Mouse (Mus musculus) heart, adult 2 months (tissue): ENCODE measurements at regions not wholly inside any gene's neighbourhood (a gene's known extent, or its start where the extent isn't known, plus 50 kb on each side); places are given as distances from the start of the nearest gene placed in this dataset.

Source experiments
- DNase-seq, 2 experiments: peaks; one replicate each; pipeline ENCODE4 v3.0.0; 2021
- H3K27ac ChIP-seq: fragments of 200-600 bp; 2 replicates; pipeline ENCODE4 v1.8.1; 2022
- H3K27me3 ChIP-seq: fragments of 200-500 bp; 2 replicates; pipeline ENCODE4 v1.6.1; 2012; ENCODE audit warnings: mild to moderate bottlenecking, low read length, inconsistent platforms, mixed read lengths; ENCODE audit not compliant: control insufficient read depth, insufficient read depth
- H3K36me3 ChIP-seq: fragments of 200-500 bp; 2 replicates; pipeline ENCODE4 v1.6.1; 2012; ENCODE audit warnings: low read length, inconsistent platforms; ENCODE audit not compliant: control insufficient read depth, insufficient read depth
- H3K4me1 ChIP-seq: fragments of 200-500 bp; 2 replicates; pipeline ENCODE4 v1.6.1; 2011; ENCODE audit warnings: low read length; ENCODE audit not compliant: control insufficient read depth, insufficient read depth
- H3K4me3 ChIP-seq: fragments of 200-600 bp; 2 replicates; pipeline ENCODE4 v1.8.1; 2022
- H3K79me2 ChIP-seq: fragments of 200-500 bp; replicated peaks from 2 replicates; pipeline ENCODE4 v1.6.1; 2012; ENCODE audit warnings: mild to moderate bottlenecking, inconsistent platforms, low read length, moderate library complexity, mixed read lengths; ENCODE audit not compliant: control insufficient read depth, insufficient read depth
- H3K9ac ChIP-seq: fragments of 200-500 bp; 2 replicates; pipeline ENCODE4 v1.6.1; 2012; ENCODE audit warnings: low read depth, mild to moderate bottlenecking, control low read depth, inconsistent platforms, low read length, mixed read lengths
- CTCF ChIP-seq: fragments of 200-600 bp; IDR thresholded peaks from 2 replicates; pipeline ENCODE4 v1.8.1; 2022; ENCODE audit warnings: antibody characterized with exemption, mild to moderate bottlenecking, moderate library complexity
- EP300 ChIP-seq: fragments of 200-500 bp; IDR thresholded peaks from 2 replicates; pipeline ENCODE4 v1.6.1; 2011; ENCODE audit warnings: low read depth, low read length, control low read depth; ENCODE audit not compliant: insufficient read depth
- POLR2A ChIP-seq: fragments of 200-500 bp; IDR thresholded peaks from 2 replicates; pipeline ENCODE4 v1.6.1; 2011; ENCODE audit warnings: mild to moderate bottlenecking, low read depth, low read length, control low read depth; ENCODE audit not compliant: insufficient read depth
- WGBS: fragments of 180-500 bp; shearing (Covaris S2); methylation state at CpG from one replicate; pipeline ENCODE4 v1.1.7; 2018; 5-methylcytosine and 5-hydroxymethylcytosine counted together
- intact Hi-C: fragments of 180-260 bp; cut with DNase I; formaldehyde crosslinking; loops from one replicate; pipeline ENCODE4 v1.15.1; 2025

- Histone ChIP-seq H3K27ac (no peak overlapping the region), H3K79me2 (no peaks in the 10 kb centered on the region), H3K9ac (no peak overlapping the region), H3K36me3 (no peaks in the 10 kb centered on the region), H3K27me3 (no peaks in the 10 kb centered on the region), H3K4me3 (no peak overlapping the region), H3K4me1 (no peaks in the 10 kb centered on the region)
- TF ChIP-seq EP300 (no peak), POLR2A (no peak), CTCF (no peak)
- intact Hi-C loops, result no loop called here
- no peak for DNase-seq
- 70% methylated on average over 3 of the region's 3 CpGs for WGBS
Measured at GRCm38 (mm10) chr16:55469703-55470102, 171.9 kb upstream of the Zpld1 start.

- H3K27me3 ChIP-seq, result no peaks in the 10 kb centered on the region
- WGBS, result 38% methylated on average over 9 of the region's 9 CpGs
- no peaks in the 10 kb centered on the region for H3K79me2 ChIP-seq
- H3K36me3 ChIP-seq, result no peaks in the 10 kb centered on the region
- intact Hi-C loops, result no loop called here
- TF ChIP-seq POLR2A, result no peak
- peak; percentile 73 for TF ChIP-seq CTCF
- no peak overlapping the region for H3K9ac ChIP-seq
- no peaks in the 10 kb centered on the region for H3K4me1 ChIP-seq
- DNase-seq, result peak; percentile 59
- no peak overlapping the region for H3K4me3 ChIP-seq
- no peak overlapping the region for H3K27ac ChIP-seq
Measured at GRCm38 (mm10) chr16:55468833-55469458, 171.2 kb upstream of the Zpld1 start.

GRCm38 (mm10) chr16:55460519-55460918, 162.7 kb upstream of the Zpld1 start:
- DNase-seq, result no peak
- no peaks in the 10 kb centered on the region for H3K36me3 ChIP-seq
- TF ChIP-seq POLR2A (no peak), CTCF (peak; percentile 29), EP300 (no peak)
- H3K9ac ChIP-seq, result no peak overlapping the region
- H3K4me3 ChIP-seq, result no peak overlapping the region
- H3K79me2 ChIP-seq, result no peaks in the 10 kb centered on the region
- no peaks in the 10 kb centered on the region for H3K4me1 ChIP-seq
- intact Hi-C loops, result no loop called here
- H3K27ac ChIP-seq, result no peak overlapping the region
- H3K27me3 ChIP-seq, result no peaks in the 10 kb centered on the region

- H3K4me3 ChIP-seq, result no peak overlapping the region
- no peak for DNase-seq
- H3K79me2 ChIP-seq, result no peaks in the 10 kb centered on the region
- no peaks in the 10 kb centered on the region for H3K27me3 ChIP-seq
- no peak for TF ChIP-seq CTCF
- TF ChIP-seq EP300, result no peak
- no peak for TF ChIP-seq POLR2A
- intact Hi-C loops, result no loop called here
- H3K36me3 ChIP-seq, result no peaks in the 10 kb centered on the region
- 71% methylated on average over 3 of the region's 3 CpGs for WGBS
- H3K27ac ChIP-seq, result no peak overlapping the region
- H3K4me1 ChIP-seq, result no peaks in the 10 kb centered on the region
- no peak overlapping the region for H3K9ac ChIP-seq
Measured at GRCm38 (mm10) chr16:55447581-55447980, 149.8 kb upstream of the Zpld1 start.

- no peak for DNase-seq
- WGBS, result 56% methylated on average over 5 of the region's 5 CpGs
- no peaks in the 10 kb centered on the region for H3K79me2 ChIP-seq
Measured at GRCm38 (mm10) chr16:55442821-55443581, 145.2 kb upstream of the Zpld1 start.

More at GRCm38 (mm10) chr16:55442821-55443581, 145.2 kb upstream of the Zpld1 start:
- Histone ChIP-seq H3K4me1 (no peaks in the 10 kb centered on the region), H3K9ac (no peak overlapping the region), H3K4me3 (no peak overlapping the region), H3K27ac (no peak overlapping the region), H3K36me3 (no peaks in the 10 kb centered on the region), H3K27me3 (no peaks in the 10 kb centered on the region)
- intact Hi-C loops, result no loop called here
- TF ChIP-seq CTCF (no peak), POLR2A (no peak), EP300 (no peak)
